Mouse (Mus musculus) hindbrain, embryonic 12.5 days (tissue): ENCODE measurements around the gene Dip2b. TPM values are rescaled to one million over a fixed set of nuclear protein-coding genes. Genes with fewer than 3 reads are reported as not detected.

Experiments used
- ATAC-seq: fragments of 200-750 bp; cut with Nextera tagmentation; 2 replicates; pipeline ENCODE4 v1.8.0; 2017; ENCODE audit warnings: moderate TSS enrichment; ENCODE audit not compliant: low FRiP score
- H3K27ac ChIP-seq: fragments of 300-500 bp; sonication (generic); 2 replicates; pipeline ENCODE4 v1.5.1; 2016; ENCODE audit warnings: mild to moderate bottlenecking
- H3K27me3 ChIP-seq: fragments of 300-500 bp; sonication (generic); 2 replicates; pipeline ENCODE4 v1.6.1; 2016; ENCODE audit warnings: mild to moderate bottlenecking
- H3K36me3 ChIP-seq: fragments of 300-500 bp; sonication (generic); 2 replicates; pipeline ENCODE4 v1.6.1; 2016; ENCODE audit warnings: mild to moderate bottlenecking
- H3K4me1 ChIP-seq: fragments of 300-500 bp; sonication (generic); 2 replicates; pipeline ENCODE4 v1.6.1; 2016
- H3K4me2 ChIP-seq: fragments of 300-500 bp; sonication (generic); replicated peaks from 2 replicates; pipeline ENCODE4 v1.6.1; 2016; ENCODE audit warnings: mild to moderate bottlenecking
- H3K4me3 ChIP-seq: fragments of 300-500 bp; sonication (generic); 2 replicates; pipeline ENCODE4 v1.5.1; 2016; ENCODE audit warnings: mild to moderate bottlenecking
- H3K9ac ChIP-seq: fragments of 300-500 bp; sonication (generic); 2 replicates; pipeline ENCODE4 v1.6.1; 2016; ENCODE audit warnings: mild to moderate bottlenecking, moderate library complexity
- H3K9me3 ChIP-seq: fragments of 300-500 bp; sonication (generic); replicated peaks from 2 replicates; pipeline ENCODE4 v1.6.1; 2016; ENCODE audit warnings: mild to moderate bottlenecking
- WGBS: fragments of 180-500 bp; shearing (Covaris S2); methylation state at CpG from one replicate; pipeline ENCODE4 v1.1.7; 2016; 5-methylcytosine and 5-hydroxymethylcytosine counted together
- polyA plus RNA-seq: library from polyadenylated mRNA; unstranded; fragments of >200 nt; fragmentation: Nextera tagmentation; extraction: Ambion mirVana; gene quantifications from 2 replicates; pipeline ENCODE4 v1.2.1, GENCODE M21; 2016

Gene Dip2b
- polyA plus RNA-seq, 1 experiment from 2014 or later: 27.5 TPM

- no peak for ATAC-seq
- Histone ChIP-seq H3K36me3 (peaks cover 80% of the 10 kb centered on the region), H3K9ac (no peak overlapping the region), H3K4me1 (no peaks in the 10 kb centered on the region), H3K27ac (no peak overlapping the region), H3K4me2 (no peak overlapping the region), H3K27me3 (no peaks in the 10 kb centered on the region), H3K9me3 (no peaks in the 10 kb centered on the region), H3K4me3 (no peak overlapping the region)
- WGBS: 93% methylated on average over 3 of the region's 3 CpGs
Observed at GRCm38 (mm10) chr15:100177167-100177566, 138.7 kb downstream of the Dip2b start.

GRCm38 (mm10) chr15:100177575-100177974 lies 139.1 kb downstream of the Dip2b start:
- no peak overlapping the region for H3K4me3 ChIP-seq
- H3K4me1 ChIP-seq: no peaks in the 10 kb centered on the region
- H3K9ac ChIP-seq: no peak overlapping the region
- no peak overlapping the region for H3K27ac ChIP-seq
- no peak overlapping the region for H3K4me2 ChIP-seq
- no peaks in the 10 kb centered on the region for H3K9me3 ChIP-seq
- ATAC-seq: no peak
- peaks cover 81% of the 10 kb centered on the region for H3K36me3 ChIP-seq
- no peaks in the 10 kb centered on the region for H3K27me3 ChIP-seq
- 86% methylated on average over 9 of the region's 9 CpGs for WGBS

- H3K4me3 ChIP-seq: no peak overlapping the region
- no peaks in the 10 kb centered on the region for H3K4me1 ChIP-seq
- no peak for ATAC-seq
- no peak overlapping the region for H3K9ac ChIP-seq
- no peak overlapping the region for H3K4me2 ChIP-seq
- H3K9me3 ChIP-seq: no peaks in the 10 kb centered on the region
- H3K36me3 ChIP-seq: peaks cover 79% of the 10 kb centered on the region
- WGBS: 75% methylated on average over 7 of the region's 7 CpGs
- H3K27ac ChIP-seq: no peak overlapping the region
- H3K27me3 ChIP-seq: no peaks in the 10 kb centered on the region
Observed at GRCm38 (mm10) chr15:100178487-100178886, 140.0 kb downstream of the Dip2b start.

GRCm38 (mm10) chr15:100179685-100180084 lies 141.2 kb downstream of the Dip2b start:
- Histone ChIP-seq H3K9me3 (no peaks in the 10 kb centered on the region), H3K36me3 (peaks cover 80% of the 10 kb centered on the region)

GRCm38 (mm10) chr15:100180221-100180620 lies 141.8 kb downstream of the Dip2b start:
- Histone ChIP-seq H3K9me3 (no peaks in the 10 kb centered on the region), H3K4me2 (no peak overlapping the region), H3K9ac (no peak overlapping the region), H3K27ac (no peak overlapping the region), H3K36me3 (peaks cover 80% of the 10 kb centered on the region), H3K4me1 (no peaks in the 10 kb centered on the region), H3K4me3 (no peak overlapping the region), H3K27me3 (no peaks in the 10 kb centered on the region)
- 90% methylated on average over 4 of the region's 4 CpGs for WGBS
- ATAC-seq: no peak

More at GRCm38 (mm10) chr15:100179685-100180084, 141.2 kb downstream of the Dip2b start:
- Histone ChIP-seq H3K27me3 (no peaks in the 10 kb centered on the region), H3K4me1 (no peaks in the 10 kb centered on the region), H3K9ac (no peak overlapping the region), H3K4me2 (no peak overlapping the region), H3K4me3 (no peak overlapping the region), H3K27ac (no peak overlapping the region)
- ATAC-seq: no peak
- 96% methylated on average over 6 of the region's 6 CpGs for WGBS

GRCm38 (mm10) chr15:100181841-100182240 lies 143.4 kb downstream of the Dip2b start:
- Histone ChIP-seq H3K9me3 (no peaks in the 10 kb centered on the region), H3K27ac (no peak overlapping the region), H3K9ac (no peak overlapping the region), H3K36me3 (peaks cover 85% of the 10 kb centered on the region), H3K4me2 (no peak overlapping the region), H3K4me3 (no peak overlapping the region), H3K27me3 (no peaks in the 10 kb centered on the region), H3K4me1 (no peaks in the 10 kb centered on the region)
- 92% methylated on average over 10 of the region's 10 CpGs for WGBS
- ATAC-seq: no peak

GRCm38 (mm10) chr15:100182526-100183280 lies 144.2 kb downstream of the Dip2b start:
- H3K4me2 ChIP-seq: no peak overlapping the region
- WGBS: 91% methylated on average over 28 of the region's 28 CpGs
- peaks cover 87% of the 10 kb centered on the region for H3K36me3 ChIP-seq

GRCm38 (mm10) chr15:100183510-100183909 lies 145.0 kb downstream of the Dip2b start:
- H3K4me3 ChIP-seq: no peak overlapping the region
- H3K4me2 ChIP-seq: no peak overlapping the region
- ATAC-seq: no peak
- H3K9ac ChIP-seq: no peak overlapping the region
- WGBS: 90% methylated on average over 10 of the region's 10 CpGs
- no peaks in the 10 kb centered on the region for H3K27me3 ChIP-seq
- H3K4me1 ChIP-seq: no peaks in the 10 kb centered on the region
- no peak overlapping the region for H3K27ac ChIP-seq
- peaks cover 85% of the 10 kb centered on the region for H3K36me3 ChIP-seq
- no peaks in the 10 kb centered on the region for H3K9me3 ChIP-seq

More at GRCm38 (mm10) chr15:100182526-100183280, 144.2 kb downstream of the Dip2b start:
- no peak for ATAC-seq
- H3K27me3 ChIP-seq: no peaks in the 10 kb centered on the region
- no peak overlapping the region for H3K9ac ChIP-seq
- H3K9me3 ChIP-seq: no peaks in the 10 kb centered on the region
- H3K27ac ChIP-seq: no peak overlapping the region
- H3K4me1 ChIP-seq: no peaks in the 10 kb centered on the region
- no peak overlapping the region for H3K4me3 ChIP-seq

GRCm38 (mm10) chr15:100184821-100185496 lies 146.5 kb downstream of the Dip2b start:
- H3K4me2 ChIP-seq: no peak overlapping the region
- peaks cover 90% of the 10 kb centered on the region for H3K36me3 ChIP-seq
- ATAC-seq: no peak
- H3K9ac ChIP-seq: no peak overlapping the region
- H3K4me1 ChIP-seq: no peaks in the 10 kb centered on the region
- H3K27me3 ChIP-seq: no peaks in the 10 kb centered on the region
- 84% methylated on average over 5 of the region's 5 CpGs for WGBS
- no peak overlapping the region for H3K27ac ChIP-seq
- no peak overlapping the region for H3K4me3 ChIP-seq
- H3K9me3 ChIP-seq: no peaks in the 10 kb centered on the region

- Histone ChIP-seq H3K36me3 (peaks cover 90% of the 10 kb centered on the region), H3K4me2 (no peak overlapping the region), H3K4me1 (no peaks in the 10 kb centered on the region), H3K9me3 (no peaks in the 10 kb centered on the region), H3K9ac (no peak overlapping the region), H3K27ac (no peak overlapping the region), H3K4me3 (no peak overlapping the region), H3K27me3 (no peaks in the 10 kb centered on the region)
- ATAC-seq: no peak
- WGBS: 93% methylated on average over 9 of the region's 9 CpGs
Observed at GRCm38 (mm10) chr15:100186234-100186633, 147.8 kb downstream of the Dip2b start.

GRCm38 (mm10) chr15:100186882-100187672 lies 148.6 kb downstream of the Dip2b start:
- no peak for ATAC-seq
- H3K4me1 ChIP-seq: no peaks in the 10 kb centered on the region
- H3K4me3 ChIP-seq: no peak overlapping the region
- no peaks in the 10 kb centered on the region for H3K9me3 ChIP-seq
- no peak overlapping the region for H3K9ac ChIP-seq
- WGBS: 97% methylated on average over 8 of the region's 8 CpGs
- no peak overlapping the region for H3K27ac ChIP-seq
- H3K36me3 ChIP-seq: peaks cover 90% of the 10 kb centered on the region
- H3K4me2 ChIP-seq: no peak overlapping the region
- H3K27me3 ChIP-seq: no peaks in the 10 kb centered on the region

GRCm38 (mm10) chr15:100188542-100188941 lies 150.1 kb downstream of the Dip2b start:
- peaks cover 90% of the 10 kb centered on the region for H3K36me3 ChIP-seq
- no peak overlapping the region for H3K4me3 ChIP-seq
- no peak for ATAC-seq
- no peaks in the 10 kb centered on the region for H3K27me3 ChIP-seq
- no peaks in the 10 kb centered on the region for H3K9me3 ChIP-seq
- no peak overlapping the region for H3K27ac ChIP-seq
- no peaks in the 10 kb centered on the region for H3K4me1 ChIP-seq
- no peak overlapping the region for H3K4me2 ChIP-seq
- no peak overlapping the region for H3K9ac ChIP-seq
- 84% methylated on average over 5 of the region's 5 CpGs for WGBS
